Mouse (Mus musculus) heart, adult 8-10 months (tissue): ENCODE measurements around the gene Ppil3. TPM values are rescaled to one million over a fixed set of nuclear protein-coding genes. Genes with fewer than 3 reads are reported as not detected.

Source experiments
- DNase-seq: peaks from one replicate; pipeline ENCODE4 v3.0.0; 2022; ENCODE audit warnings: low spot score
- total RNA-seq, 4 experiments: library from RNA; stranded (reverse); gene quantifications; 2 replicates each; pipeline ENCODE4 v1.2.4; 2022

Ppil3 gene
- total RNA-seq, result 10 to 100 TPM; 15.9 to 21.5 (median 18.7) TPM

DNA sequence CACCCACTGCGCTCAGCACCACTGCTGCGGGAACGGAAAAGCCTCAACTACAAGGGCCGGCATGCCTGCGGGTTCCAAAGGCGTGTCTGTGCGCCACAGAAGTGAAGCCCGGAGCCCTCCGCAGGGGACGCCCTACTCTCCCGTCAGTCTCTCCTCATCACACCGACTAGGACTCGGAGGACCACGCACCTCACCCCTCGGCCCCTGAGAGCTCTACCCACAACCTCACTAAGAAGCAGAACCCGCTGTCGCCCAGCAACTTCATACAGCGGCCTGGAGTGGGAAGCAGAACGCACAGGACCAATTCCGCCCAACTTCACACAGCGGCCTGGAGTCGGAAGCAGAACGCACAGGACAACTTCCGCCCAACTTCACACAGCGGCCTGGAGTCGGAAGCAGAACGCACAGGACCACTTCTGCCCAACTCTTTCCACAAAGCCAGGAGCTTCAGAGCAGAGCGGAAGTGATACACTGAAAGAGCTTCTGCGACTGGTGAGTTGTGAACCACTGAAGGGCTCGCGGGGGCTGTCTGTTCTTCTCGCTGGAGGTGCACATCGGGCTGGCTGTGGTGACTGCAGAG lies at the start of gene Ppil3, which contains the start of gene Nif3l1:
TSS of gene Ppil3 (minus strand) at position 344 of the 580 bp plus-strand sequence.
TSS of gene Nif3l1 (plus strand) at position 9 of the 580 bp plus-strand sequence.
- DNase-seq, result peak; percentile 86

DNA sequence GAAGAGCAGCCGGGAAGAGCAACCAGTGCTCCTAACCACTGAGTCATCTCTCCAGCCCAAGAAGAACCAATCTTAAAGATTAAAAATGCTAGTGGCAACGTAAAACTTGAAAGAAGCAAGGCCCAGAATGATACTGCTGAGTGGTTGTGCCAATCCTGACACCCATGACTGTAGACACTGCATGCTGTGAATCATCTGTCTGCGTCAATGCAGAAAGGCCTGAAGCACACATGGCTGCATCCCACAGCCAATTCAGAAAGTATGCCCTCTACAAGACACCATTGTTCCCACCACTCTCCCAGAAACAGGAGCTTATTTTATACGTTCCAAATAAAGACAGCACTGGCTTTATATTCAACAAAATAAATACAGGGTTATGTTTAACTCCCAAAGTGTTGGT lies 37.4 kb upstream of the Ppil3 start:
- DNase-seq, result no peak

DNA sequence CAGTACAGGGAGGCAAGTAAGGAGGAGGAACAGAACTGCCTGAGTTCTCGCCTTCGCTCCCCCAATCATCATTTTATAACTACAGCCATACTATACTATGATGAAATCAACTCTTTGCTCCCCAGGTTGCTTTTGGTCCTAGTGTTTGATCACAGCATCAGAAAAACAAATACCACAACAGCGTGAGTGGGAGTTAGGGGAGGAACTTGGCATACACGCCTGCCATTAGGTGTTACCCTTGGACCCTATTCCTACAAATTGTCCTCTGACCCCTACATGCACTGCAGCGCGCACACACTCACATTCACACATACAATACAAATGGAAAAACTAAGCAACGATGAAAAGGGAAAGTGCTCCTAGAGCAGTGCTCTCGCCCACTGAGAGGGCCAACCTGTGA lies 30.4 kb upstream of the Ppil3 start:
- no peak for DNase-seq

DNA sequence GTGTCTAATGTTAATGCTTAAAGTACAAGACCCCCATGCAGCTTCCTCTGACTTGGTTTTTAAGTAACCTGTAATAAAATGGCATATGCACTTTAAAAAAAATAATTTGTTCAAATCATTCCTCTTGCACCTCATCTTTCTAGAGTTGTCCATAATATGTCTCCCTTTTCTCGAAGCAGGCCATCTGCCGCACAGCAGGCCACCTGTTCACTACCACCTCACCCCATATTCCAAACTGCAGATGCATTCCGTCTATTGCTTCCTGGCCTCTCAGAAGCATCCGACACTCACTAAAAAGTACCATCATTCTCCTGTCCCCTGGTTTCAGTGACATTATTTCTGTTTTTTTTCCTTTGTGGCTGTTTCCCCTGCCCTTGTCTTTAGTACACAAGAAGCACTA lies 20.3 kb upstream of the Ppil3 start:
- DNase-seq, result no peak

DNA sequence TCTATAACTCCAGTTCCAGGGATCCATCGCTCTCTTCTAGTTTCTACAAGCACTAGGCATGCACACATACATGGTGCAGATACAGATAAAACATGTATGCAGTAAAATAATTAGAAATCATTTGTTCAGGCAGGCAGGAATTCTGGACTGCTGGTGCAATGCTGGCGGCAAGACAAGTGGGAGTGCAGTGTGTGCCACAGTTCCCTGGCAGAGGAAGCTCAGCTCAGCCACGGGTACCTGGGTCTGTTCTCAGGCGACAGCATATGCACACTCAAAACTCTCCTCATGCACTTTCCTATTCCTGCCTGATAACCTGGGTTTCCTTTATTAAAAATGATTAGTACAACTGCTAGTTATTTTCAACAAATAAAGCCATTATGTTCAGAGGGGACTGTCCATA lies 19.8 kb upstream of the Ppil3 start:
- DNase-seq, result no peak

DNA sequence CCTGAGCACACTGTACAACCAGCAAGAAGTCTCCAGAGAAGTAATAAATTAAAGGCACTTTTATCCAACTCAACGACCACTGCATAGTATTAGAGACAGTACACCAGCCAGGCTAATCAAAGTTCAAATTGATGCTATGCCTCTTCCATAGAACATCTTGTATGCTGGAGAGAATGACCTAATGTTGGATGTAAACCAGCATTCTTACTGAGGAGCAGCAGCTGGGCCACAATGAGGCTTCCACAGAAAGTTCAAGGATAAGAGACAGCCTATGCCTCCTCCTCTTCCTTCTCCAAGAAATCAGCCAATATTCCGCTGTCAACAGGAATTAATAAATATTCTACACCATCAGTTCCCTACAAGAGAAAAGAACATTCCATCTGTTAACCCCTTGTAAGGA lies 18.6 kb upstream of the Ppil3 start:
- DNase-seq, result no peak

DNA sequence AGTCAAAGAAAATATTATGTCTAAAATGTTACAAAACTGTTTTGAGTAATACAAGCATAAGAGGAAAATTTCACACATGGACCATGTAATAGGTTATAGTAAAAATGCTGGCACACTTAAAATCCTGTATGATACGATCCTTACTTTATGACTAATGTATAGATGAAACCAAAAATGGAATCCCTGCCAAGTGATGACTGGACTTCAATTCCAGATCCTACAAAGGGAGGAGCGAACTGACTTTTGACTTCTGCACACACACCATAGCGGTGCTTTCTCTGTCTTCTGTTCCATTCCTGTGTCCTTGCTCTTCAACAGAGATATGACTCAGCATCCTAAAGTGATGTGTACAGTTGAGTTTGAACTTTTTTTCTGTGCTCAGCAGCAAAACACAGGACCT lies 15.3 kb upstream of the Ppil3 start:
- DNase-seq, result no peak

DNA sequence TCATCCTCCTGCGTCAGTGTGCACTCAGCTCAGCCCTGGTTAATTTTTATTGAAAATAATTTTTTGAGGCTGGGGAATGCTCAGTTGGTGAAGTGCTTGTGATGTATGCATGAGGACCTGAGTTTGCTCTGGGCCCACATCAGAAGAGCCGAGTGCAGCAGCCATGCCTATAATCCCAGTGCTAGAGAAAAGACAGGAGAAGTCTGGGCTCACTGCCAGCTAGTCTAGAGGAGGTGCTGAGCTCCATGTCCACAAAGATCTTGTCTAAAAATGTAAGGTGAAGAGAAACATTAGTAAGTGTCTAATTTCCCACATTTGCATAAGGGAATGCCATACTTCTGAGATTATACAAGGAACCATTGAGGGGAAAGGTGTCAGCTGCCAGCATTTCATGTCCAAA lies 13.6 kb upstream of the Ppil3 start:
- DNase-seq, result no peak

DNA sequence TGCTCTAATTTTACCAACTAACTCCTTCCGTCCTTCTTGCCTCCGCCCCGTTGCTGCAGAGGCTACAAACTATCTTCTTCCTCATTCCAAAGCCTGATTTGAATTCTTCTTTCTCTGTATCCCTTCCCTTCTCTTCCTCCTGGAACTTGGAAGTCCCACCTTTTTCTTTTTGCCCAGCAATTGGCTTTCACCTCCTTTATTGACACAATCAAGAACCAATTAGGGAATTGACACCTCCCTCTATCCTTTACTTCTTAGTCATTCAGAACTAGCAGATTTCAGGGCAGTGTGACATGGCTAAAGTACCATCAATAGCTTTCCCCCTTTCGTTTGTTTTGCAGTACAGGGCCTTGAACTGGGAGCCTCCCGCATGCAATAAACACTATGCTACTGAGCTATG lies 12.9 kb upstream of the Ppil3 start:
- no peak for DNase-seq

DNA sequence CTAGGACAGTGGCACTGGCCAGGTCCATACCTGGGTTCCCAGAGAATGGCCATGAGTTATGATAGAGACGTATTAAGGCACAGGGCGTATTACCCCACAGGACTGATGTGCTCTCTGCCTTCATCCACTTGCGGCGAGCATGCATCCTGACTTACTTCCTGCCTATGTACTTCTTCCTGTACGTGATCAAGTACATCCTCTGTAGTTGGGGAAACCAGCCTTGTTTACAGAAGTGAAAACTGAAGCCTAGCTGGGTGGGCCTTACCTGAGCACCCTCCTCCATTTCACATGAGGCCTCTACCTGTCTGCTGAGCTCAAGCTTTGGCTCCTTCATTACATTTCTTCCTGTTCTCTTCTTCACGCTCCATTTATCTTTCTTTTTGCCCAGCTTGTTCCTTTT lies 9.0 kb upstream of the Ppil3 start:
- DNase-seq, result no peak

DNA sequence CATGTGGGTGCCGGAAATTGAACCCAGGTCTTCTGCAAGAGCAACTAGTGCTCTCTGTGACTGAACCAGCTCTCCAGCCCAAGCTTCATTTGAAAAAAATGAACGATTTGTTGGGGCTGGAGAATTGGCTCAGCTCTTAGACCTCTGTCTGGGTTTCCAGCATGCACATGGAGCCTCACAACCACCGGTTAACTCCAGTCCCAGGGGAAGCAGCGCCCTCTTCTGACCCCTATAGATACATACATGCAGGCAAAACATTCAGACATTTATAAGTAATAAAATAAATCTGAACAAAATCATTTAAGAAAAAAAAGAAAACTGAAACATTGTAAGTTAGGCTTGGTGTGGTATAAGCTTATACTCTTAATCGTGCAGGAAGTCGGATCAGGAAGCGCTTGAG lies 3.1 kb upstream of the Ppil3 start:
- no peak for DNase-seq

DNA sequence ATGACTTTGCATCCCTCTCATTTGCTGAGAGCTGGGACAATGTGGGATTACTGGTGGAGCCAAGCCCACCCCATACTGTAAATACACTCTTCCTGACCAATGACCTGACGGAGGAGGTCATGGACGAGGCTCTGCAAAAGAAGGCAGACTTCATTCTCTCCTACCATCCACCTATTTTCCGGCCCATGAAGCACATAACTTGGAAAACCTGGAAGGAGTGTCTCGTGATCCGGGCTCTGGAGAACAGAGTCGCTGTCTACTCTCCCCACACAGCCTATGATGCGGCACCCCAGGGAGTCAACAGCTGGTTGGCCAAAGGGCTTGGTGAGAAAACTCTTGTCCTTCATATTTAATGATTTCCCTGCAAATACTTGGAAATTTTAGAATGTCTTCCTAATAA lies 2.5 kb upstream of the Ppil3 start:
- no peak for DNase-seq

DNA sequence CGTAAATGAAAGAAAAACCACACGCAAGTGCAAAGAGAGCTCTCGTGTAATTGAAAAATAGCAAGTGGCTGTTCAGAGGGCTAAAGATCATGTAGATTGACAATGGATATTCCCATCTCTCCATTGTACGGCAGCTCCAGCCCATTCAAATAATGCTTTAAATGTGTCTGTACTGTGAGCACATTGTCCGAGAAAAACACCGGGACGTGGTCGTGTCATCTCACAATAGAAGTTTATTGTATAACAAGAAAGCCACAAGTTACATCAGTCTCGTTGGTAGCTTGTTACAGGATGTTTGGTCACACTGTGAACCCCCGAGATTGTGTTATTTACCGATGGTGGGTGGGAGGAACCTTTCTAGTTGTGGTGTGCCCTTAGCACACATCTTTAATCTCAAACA lies 575 bp upstream of the Ppil3 start:
- DNase-seq, result no peak

DNA sequence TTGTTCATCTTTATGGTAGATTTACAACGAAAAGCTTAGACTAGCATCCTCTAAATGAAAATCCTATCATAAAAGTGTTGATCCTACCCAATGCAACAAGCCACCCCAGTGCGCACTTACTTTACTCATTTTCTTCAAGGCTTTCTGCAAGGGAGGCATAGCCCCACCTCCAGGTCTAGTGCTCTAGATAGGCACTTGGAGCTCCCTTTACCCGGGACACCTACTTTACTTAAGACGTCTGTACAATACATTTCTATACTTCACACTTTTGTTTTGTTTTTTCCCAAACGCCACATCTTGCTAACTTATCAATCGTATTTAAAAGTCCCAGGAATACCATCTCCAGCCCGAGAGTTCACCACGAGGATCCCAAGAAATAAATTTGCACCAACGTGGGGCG lies 595 bp downstream of the Ppil3 start:
- DNase-seq, result no peak

DNA sequence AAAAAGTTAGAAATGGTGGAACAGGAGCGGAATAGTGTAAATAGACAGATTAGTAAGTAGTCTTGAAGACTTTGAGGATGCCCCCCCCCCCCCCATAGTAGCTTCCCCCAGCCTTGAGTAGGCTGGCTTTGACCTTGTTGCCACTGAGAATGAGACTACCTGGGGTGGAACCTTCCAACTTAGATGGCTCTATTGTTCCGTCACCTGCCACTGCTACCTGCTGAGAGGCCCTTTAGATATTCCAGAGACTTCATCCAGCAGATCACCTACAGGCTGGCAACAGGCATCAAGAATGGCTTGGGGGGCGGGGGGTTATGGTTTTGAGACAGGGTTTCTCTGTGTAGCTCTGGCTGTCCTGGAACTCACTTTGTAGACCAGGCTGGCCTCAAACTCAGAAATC lies 20.7 kb downstream of the Ppil3 start:
- DNase-seq, result no peak

DNA sequence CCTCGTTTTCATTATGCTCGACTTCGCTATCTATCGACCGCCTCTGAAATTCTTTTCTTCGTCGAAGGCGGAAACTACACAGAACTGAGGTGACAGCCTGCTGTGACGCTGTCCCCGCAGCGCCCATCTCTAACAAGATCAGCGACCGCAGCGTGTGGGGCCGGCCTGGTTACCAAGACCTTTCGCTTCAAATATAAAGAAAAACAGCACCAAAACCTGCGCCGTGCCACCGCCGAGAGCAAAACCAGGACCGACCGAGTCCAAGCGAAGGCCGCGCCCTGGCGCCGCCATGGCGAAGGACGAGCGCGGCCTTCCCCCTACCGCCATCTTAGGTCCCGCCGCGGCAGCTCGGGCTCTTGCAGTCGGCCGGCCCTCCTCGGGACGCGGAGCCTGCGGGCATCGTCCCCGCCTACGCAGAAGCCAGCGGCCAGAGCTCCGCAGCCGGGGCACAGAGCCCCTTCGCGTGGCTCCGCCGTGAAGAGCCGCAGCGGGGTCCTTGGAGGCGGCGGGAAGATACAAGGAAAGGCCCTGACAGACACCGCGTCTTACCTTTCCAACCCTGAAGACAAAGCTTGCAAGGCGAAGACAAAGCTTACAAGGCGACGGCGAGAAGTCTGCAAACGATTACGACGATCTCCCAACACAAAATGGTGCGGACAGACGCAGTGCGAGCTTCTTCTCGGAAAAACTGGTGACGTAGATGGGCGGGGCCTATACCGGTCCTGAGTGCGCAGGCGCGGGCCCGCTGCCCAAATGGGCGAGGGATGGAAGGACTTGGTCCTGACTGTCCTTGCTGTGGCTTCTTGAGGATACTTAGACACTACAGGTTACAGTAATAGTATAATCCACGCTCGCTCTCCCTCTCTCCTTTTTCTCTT lies 21.7 kb downstream of the Ppil3 start, which contains the start of gene Clk1:
TSS of gene Clk1 (minus strand) at position 696 of the 878 bp plus-strand sequence.
- DNase-seq, result peak; percentile 99

DNA sequence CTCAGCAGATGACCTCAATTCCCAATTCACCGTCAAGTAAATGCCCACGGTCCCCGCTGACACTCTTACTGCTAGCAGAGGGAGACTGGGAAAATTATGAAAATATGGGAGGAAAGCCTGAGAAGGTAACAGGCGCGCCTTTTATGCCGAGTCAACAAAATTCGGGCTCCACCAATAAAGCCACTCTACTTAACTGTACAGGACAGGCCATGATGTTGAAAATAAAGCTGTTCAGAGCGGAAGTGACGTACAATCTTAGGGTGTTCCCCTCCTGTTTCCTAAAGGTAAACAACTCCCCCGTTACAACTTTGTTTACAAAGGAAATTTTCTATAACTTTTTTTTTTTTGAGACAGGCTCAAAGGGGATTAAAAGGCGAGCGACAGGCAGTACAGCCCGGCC lies 22.4 kb downstream of the Ppil3 start:
- peak; percentile 71 for DNase-seq

DNA sequence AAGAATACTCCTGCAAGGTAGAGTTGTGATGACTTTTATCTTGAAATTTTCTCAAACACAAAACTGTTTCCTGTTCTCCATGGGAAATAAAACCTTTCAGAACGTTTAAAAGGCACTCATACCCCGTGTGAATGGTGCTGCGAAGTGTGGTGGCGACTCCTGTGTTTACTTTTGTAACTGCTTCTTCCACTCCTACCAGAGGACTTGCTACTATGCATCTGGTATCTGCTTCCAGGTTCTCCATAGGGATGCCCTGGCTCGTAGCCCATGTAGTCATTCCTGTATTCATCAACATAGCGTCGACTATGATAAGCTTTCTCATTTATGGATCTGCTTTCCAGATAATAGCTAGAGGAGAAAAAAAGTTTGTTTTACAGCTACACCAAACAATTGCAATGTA lies 24.3 kb downstream of the Ppil3 start:
- DNase-seq, result no peak

DNA sequence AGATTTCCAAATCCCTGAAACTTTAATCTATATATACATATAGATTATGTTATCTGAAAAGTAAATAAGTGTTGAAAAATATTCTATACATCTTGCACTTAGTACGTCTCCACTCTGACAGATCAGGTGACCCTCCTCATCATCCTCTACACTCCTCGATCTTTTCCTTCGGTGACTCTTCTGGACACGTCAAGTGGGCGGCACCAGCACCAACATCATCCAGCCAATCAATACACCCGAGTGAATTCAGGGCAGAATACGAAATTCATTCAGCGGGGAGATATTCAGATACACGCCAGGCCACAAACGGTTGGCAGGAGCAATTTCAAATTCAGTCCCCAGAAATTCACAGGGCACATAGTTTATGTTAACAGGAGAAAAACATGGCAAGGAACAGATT lies 25.3 kb downstream of the Ppil3 start:
- DNase-seq, result no peak

DNA sequence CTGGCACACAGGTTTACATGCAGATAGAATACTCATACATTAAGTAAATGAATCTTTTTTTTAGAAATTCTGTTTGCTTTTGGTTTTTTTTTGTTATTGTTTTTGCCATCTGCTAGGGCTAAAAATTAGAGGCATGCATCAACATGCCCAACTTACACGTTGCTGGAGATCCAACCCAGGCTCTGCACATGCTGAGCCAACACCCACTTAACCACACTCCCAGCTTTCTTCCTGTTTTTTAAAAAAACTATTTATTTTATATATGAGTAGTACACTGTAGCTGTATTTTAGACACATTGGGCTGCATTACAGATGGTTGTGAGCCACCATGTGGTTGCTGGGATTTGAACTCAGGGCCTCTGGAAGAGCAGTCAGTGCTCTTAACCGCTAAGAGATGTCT lies 29.2 kb downstream of the Ppil3 start:
- DNase-seq, result no peak

DNA sequence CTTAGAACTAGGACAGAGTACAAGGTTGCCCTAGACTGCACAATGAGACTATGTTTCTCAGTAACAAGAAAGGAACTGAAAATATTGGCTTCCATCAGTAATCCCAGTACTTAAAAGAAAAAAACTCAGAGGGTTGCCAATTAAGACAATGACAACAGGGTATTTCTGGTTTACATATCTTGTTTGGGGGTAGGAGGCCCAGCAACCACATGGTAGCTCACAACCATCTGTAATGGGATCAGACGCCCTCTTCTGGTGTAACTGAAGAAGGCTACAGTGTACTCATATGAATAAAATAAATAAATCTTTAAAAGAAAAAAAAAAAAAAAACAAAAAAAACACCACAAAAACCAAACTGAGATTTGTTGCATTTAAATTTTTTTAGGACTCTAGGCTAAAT lies 29.8 kb downstream of the Ppil3 start:
- DNase-seq, result no peak

DNA sequence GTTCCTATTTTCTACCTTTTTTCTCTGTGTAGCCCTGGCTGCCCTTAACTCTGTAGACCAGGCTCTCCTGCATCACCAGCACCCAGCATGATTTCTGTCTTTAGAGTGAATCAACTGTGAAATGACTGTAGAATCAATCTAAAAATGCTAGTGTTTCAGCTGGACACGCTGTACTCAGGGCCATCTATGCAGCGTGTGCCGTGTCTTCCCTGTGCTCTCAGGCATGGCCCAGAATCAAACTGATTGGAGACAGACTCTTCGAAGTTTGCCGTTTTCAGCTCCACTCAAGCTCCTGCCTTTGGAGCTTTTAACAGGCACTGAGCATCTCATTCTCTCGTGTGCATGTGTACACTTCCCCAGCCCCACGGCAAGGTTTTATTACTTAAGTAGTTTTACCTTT lies 34.5 kb downstream of the Ppil3 start:
- DNase-seq, result no peak

DNA sequence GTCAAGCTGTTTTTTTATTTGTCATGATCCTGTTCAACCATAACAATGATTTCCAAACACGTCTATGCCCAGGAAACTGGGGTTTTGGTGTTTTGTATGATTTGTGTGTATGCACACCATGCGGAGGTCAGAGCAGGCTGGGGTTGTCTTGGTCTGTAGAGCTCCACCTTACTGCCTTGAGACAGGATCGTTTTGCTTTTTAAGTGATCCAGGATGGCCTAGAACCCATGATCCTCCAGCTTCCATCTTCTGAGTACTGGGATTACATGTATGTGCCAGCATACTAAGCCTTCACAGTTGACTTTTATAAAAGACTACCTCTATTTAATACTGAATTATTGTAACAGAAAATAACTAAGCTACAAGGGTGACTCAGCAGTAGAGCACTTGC lies 35.1 kb downstream of the Ppil3 start:
- DNase-seq, result no peak
